Mouse (Mus musculus) NIH3T3 (cell line): Measurements from ENCODE around the gene Hist1h2ac.
"Not testable (repeated sequence)": the region's sequence is repeated elsewhere in the genome, so short reads cannot be mapped to it uniquely, and the experiment has no call there.

Experiments used
- DNase-seq: peaks from one replicate; pipeline ENCODE4 v3.0.0-alpha.2; 2012; ENCODE audit warnings: low read depth

The Hist1h2ac gene

GRCm38 (mm10) chr13:23683755-23684281 lies at the start of gene Hist1h2ac, which contains the start of gene Hist1h2bc:
Gene Hist1h2ac, minus strand, starts transcription at chr13:23683948.
Gene Hist1h2bc, plus strand, starts transcription at chr13:23684199.
- DNase-seq: peak; percentile 90

GRCm38 (mm10) chr13:23732156-23732804 lies 48.5 kb upstream of the Hist1h2ac start:
- peak; percentile 63 for DNase-seq

DNA sequence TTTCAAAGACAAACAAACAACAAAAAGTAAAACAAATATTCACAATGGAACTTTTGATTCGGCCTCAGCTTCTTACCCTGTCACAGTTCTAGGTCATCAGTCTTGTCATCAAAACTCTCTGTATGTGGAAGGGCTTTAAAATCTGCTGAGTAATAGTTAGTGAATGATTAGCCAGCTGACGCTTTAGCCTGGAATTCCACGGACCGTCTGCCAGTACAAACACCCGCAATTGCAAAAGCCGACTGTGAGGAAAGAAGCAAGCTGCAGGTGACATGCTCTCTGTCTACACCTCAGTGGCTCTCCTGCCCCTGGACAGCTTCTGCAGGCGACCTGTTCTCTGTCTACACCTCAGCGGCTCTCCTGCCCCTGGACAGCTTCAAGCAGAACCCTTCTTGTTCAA lies 46.7 kb upstream of the Hist1h2ac start:
- DNase-seq: no peak

GRCm38 (mm10) chr13:23729706-23730105 lies 46.0 kb upstream of the Hist1h2ac start:
- no peak for DNase-seq

DNA sequence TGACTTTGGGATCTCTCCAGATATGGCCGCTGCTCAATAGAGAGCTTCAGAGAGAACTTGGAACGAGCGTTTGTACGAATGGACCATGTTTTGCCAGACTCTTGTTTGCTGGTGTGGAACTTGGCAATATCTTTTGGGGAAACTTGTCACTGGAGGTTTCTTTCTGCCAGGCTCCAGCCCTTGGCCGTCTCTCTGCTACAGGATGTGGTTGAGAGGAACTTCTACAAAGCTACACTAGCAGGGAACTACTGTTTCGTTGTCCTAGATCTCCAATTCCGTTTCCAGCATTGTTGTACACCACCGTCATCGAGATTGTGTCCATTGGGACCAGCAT lies 45.4 kb upstream of the Hist1h2ac start:
- no peak for DNase-seq

- no peak for DNase-seq
Measured at GRCm38 (mm10) chr13:23728472-23729191, 44.9 kb upstream of the Hist1h2ac start.

GRCm38 (mm10) chr13:23725213-23725612 lies 41.5 kb upstream of the Hist1h2ac start:
- no peak for DNase-seq

DNA sequence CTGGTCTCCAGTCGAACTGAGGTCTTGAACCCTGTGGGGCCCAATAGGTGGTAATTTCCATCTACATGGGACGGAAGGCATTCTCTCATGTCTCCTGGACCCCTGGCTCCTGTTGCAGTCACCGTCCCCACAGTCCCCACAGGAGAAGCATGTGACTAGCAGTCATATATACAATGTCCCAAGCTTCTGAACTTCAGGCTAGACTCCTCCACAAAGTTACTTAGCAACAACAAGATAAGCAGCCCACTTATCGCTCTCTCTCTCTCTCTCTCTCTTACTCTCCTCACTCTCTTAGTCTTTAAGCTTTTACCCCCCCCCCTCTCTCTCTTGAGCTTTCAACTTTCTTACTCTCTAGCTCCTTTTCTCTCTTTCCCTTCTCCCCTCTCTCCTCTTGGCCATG lies 40.5 kb upstream of the Hist1h2ac start:
- no peak for DNase-seq

DNA sequence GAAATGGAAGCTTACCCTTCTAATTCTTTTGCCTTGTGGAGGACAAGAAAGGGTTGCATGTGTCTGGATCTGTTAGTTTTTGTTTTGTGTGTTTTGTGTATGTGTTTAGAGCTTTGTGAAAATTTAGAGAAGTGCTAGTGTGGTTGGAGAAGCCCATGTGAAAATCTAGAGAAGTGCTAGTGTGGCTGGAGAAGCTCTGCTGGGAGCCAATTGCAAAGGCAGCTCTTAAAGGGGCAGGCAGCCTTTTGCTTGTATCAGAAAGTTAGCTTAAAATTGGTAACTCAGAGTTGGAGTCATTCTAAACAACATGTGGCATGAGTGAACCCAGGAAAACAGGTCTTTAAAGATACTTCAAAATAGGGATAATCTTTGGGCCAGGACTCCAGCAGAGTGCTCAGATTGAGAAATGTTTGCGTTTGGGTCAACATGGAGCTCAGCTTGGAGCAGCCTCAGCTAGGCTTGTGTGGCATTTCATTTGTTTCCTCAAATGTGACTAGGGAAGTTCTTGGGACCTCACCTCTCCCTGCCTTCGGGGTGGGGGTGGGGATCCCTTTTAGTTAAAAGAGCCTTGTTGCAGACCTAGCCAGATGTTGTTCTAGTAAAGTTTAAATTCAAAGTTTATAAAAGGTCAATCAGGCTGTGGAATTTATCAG lies 34.0 kb upstream of the Hist1h2ac start:
- not testable (repeated sequence) for DNase-seq

GRCm38 (mm10) chr13:23717176-23717575 lies 33.4 kb upstream of the Hist1h2ac start:
- no peak for DNase-seq

- DNase-seq: no peak
Measured at GRCm38 (mm10) chr13:23716261-23717042, 32.7 kb upstream of the Hist1h2ac start.

GRCm38 (mm10) chr13:23710374-23711089 lies 26.8 kb upstream of the Hist1h2ac start, which contains the start of gene Hfe:
Gene Hfe, minus strand, starts transcription at chr13:23710854.
- peak; percentile 46 for DNase-seq

DNA sequence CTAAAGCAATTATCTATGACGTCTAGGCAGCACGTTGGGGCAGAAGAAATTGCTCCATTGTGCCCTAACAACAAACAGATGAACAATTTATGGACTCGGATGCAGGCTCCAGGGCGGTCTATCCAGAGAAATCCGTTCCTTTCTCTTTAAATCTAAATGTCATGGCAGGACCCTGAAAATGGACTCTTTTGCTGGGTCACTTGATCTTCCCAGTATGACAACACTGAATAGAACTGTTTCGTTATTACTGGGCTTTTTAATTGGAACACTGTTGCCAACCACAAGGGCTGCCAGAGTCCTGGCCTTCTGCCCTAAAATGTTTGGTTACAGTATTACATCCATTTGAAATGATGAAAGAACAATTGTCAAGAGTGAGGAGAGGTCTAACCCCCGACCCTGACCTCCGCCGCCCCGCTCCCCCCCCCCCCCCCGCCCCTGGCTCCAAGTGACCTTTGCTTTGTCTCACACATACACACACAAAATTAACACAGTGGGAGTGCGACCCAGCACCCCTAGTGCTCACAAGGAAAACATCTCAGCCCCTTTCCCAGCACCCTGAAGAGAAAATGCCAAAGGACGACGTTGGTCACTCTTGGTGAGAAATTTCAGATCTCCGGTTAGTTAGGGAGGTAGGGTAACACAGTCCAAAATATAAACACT lies 26.1 kb upstream of the Hist1h2ac start:
- peak; percentile 22 for DNase-seq

GRCm38 (mm10) chr13:23708654-23709053 lies 24.9 kb upstream of the Hist1h2ac start:
- no peak for DNase-seq

GRCm38 (mm10) chr13:23708041-23708440 lies 24.3 kb upstream of the Hist1h2ac start:
- no peak for DNase-seq

DNA sequence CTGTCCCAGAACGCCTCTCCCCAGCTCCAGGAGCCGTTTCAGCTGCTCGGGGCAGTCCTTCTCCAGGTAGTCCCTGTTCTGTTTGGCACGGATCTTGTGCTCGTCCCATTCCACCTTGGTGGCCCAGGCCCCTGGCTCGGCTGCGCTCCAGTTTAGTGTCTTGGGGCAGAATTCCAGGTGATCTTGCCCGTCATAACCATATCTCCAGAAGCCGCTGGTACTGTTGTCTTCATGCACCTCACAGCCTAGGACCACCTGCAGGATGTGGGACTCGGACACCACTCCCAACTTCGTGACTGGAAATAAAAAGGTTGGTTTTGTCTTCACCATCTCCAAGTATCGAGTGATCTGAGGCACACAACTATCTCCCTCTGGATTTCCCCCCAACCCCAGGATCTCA lies 23.0 kb upstream of the Hist1h2ac start:
- no peak for DNase-seq

- no peak for DNase-seq
Measured at GRCm38 (mm10) chr13:23705751-23706356, 22.1 kb upstream of the Hist1h2ac start.

DNA sequence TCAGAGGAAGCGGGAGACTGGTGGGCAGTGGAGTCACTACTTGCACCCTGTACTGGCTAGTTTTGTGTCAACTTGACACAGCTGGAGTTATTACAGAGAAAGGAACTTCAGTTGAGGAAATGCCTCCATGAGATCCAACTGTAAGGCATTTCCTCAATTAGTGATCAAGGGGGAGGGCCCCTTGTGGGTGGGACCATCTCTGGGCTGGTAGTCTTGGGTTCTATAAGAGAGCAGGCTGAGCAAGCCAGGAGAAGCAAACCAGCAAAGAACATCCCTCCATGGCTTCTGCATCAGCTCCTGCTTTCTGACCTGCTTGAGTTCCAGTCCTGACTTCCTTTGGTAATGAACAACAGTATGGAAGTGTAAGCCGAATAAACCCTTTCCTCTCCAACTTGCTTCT lies 19.1 kb upstream of the Hist1h2ac start:
- not testable (repeated sequence) for DNase-seq

DNA sequence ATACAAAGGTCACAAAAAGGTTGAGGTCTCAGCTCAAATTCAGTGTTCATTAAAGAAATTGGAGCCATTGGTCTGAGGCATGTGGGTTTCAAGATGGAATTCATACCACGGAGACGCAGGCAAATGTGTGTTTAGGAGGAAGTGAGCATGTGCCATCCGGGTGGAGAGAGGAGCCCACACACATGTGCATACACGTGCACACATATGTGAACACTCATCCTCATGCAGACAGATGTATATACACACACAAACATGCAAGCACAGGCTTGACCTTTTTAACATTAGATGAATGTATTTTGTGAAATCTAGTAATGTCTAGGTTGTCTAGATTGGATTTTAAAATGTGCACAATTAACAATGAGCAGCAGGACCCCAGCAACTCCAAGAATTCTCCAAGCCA lies 18.5 kb upstream of the Hist1h2ac start:
- DNase-seq: no peak

- peak; percentile 85 for DNase-seq
Measured at GRCm38 (mm10) chr13:23700786-23701520, 17.2 kb upstream of the Hist1h2ac start.
